Mouse (Mus musculus): ENCODE data around the gene Ksr2.

DNA sequence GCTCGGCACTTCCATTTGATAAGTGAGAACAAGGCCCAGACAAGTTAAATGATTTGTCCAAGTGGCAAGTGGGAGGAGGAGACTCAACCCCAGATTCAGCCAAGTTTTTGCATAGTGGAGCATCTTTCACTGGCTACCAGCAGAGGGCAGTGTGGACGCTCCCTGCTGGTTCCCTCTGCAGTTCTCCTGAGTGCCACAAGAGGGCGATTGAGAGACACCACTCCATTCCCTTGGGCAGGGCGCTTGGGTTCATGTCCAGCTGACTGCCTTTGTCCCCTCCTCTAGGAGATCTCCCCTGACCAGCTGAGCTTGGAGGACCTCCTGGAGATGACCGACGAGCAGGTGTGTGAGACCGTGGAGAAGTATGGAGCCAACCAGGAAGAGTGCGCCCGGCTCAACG is 91.4 kb downstream of the Ksr2 start:
- TF ChIP-seq POLR2A (IDR thresholded peaks at IDR 0.05; ENCODE audit: low read depth, low read length) (no peak), CTCF (IDR thresholded peaks at IDR 0.05; ENCODE audit: extremely low read depth, insufficient read depth, insufficient read length, insufficient replicate concordance) (peak; percentile 97)

Data from spleen, adult 2 months (tissue).